Mouse (Mus musculus): ENCODE data around the gene Gxylt2.

- no peak for TF ChIP-seq POLR2A (IDR thresholded peaks at IDR 0.05; ENCODE audit: insufficient read depth, low read length)
- no peak for TF ChIP-seq EP300 (IDR thresholded peaks at IDR 0.05; ENCODE audit: insufficient read depth, low read depth, low read length)
- no peak for TF ChIP-seq CTCF (IDR thresholded peaks at IDR 0.05; ENCODE audit: low read depth, low read length)
Measured at GRCm38 (mm10) chr6:100700774-100701173, 3.8 kb upstream of the Gxylt2 start.
